Comparison of ENCODE assay signal across 8 mouse cellular contexts in genomic region chr8:120270449-120270848, GRCm38 (mm10). TPM values are rescaled to one million over a fixed set of nuclear protein-coding genes. Genes with fewer than 3 reads are reported as not detected.
A peak's percentile ranks its signal among the peaks of the same experiment; 100 is the strongest.
DNase-seq lines count a peak whose midpoint lies in the region; ATAC-seq and TF ChIP-seq lines count a peak whose summit lies in the region.

No protein-coding gene starts in this region.

- POLR2A ChIA-PET in Patski (lab: Charles Lee), result no interaction called here

- H3K27me3 ChIP-seq in Patski, result no peaks in the 10 kb centered on the region
- no peaks in the 10 kb centered on the region for H3K27me3 ChIP-seq in limb, embryonic 15.5 days

- H3K9me3 ChIP-seq in limb, embryonic 15.5 days, result no peaks in the 10 kb centered on the region

- in situ Hi-C loops in Patski (cut with MboI; ENCODE audit: low pct_unique_long_range_greater_than_20kb), result no loop called here

- WGBS in limb, embryonic 15.5 days, result 39% methylated on average over 13 of the region's 13 CpGs

- ATAC-seq in Patski, result peak; percentile 73
- ATAC-seq in limb, embryonic 15.5 days (ENCODE audit: insufficient number of reproducible peaks, low FRiP score, low TSS enrichment, low read depth), result no peak

- TF ChIP-seq CTCF in Patski (IDR thresholded peaks at IDR 0.05), result no peak

- CTCF ChIA-PET in Patski (lab: Charles Lee), result interaction anchor here (1.0 to 1.8 kb wide), 4 partner anchors 11 to 92 kb away, joined by 3 to 5 read pairs (median 4); no protein-coding TSS in a partner anchor

- peak overlapping the region; percentile 5; the same call in 1 of the 2 replicates for H3K27ac ChIP-seq in limb, embryonic 15.5 days

- H3K4me3 ChIP-seq in limb, embryonic 15.5 days, result no peak overlapping the region

- peak overlapping the region; percentile 14 for H3K4me2 ChIP-seq in limb, embryonic 15.5 days

- no peak overlapping the region for H3K9ac ChIP-seq in limb, embryonic 15.5 days

- DNase-seq in kidney, adult 18-20 months, result peak; percentile 38
- no peak for DNase-seq in kidney, adult 11 months
- DNase-seq in Patski (ENCODE audit: low read depth, low spot score), result peak; percentile 83
- peak; percentile 74 to 80 for DNase-seq in cerebellum, postnatal 14 days
- peak; percentile 55 to 65 for DNase-seq in heart, adult 9 months (ENCODE audit: low spot score in 2 of 2)
- DNase-seq in natural killer cell, adult 2 months (ENCODE audit: low spot score in 2 of 2), result no peak
- no peak for DNase-seq in urinary bladder, adult 18-20 months (ENCODE audit: low spot score in 2 of 2)

- peaks cover 92% of the 10 kb centered on the region for H3K4me1 ChIP-seq in limb, embryonic 15.5 days

- H3K36me3 ChIP-seq in limb, embryonic 15.5 days, result no peaks in the 10 kb centered on the region

RNA-seq across cellular contexts. Expression of gene Gse1, which starts 42.2 kb away (rescaled TPM):
- polyA plus RNA-seq in Patski (2021), result 19.8 TPM
- polyA plus RNA-seq in limb, embryonic 15.5 days (2015; fragmentation: Nextera tagmentation; extraction: Ambion mirVana), result 6.8 and 7.3 TPM in 2 replicates

Comparison
In these comparisons a context has a peak if more than half of its experiments do, and no peak if none do; other contexts are left out.
1. DNase-seq: peak in kidney, adult 18-20 months (single experiment), Patski (single experiment), cerebellum, postnatal 14 days (2 of 2) and heart, adult 9 months (2 of 2); none in kidney, adult 11 months (single experiment), natural killer cell, adult 2 months (0 of 2) and urinary bladder, adult 18-20 months (0 of 2).